Mouse (Mus musculus) retina, postnatal 1 day (tissue): Measurements from ENCODE around the gene Pla2g2f.
A peak's percentile ranks its signal among the peaks of the same experiment; 100 is the strongest.

Experiments used
- DNase-seq: peaks from one replicate; pipeline ENCODE4 v3.0.0-alpha.2; 2012

Pla2g2f gene

DNA sequence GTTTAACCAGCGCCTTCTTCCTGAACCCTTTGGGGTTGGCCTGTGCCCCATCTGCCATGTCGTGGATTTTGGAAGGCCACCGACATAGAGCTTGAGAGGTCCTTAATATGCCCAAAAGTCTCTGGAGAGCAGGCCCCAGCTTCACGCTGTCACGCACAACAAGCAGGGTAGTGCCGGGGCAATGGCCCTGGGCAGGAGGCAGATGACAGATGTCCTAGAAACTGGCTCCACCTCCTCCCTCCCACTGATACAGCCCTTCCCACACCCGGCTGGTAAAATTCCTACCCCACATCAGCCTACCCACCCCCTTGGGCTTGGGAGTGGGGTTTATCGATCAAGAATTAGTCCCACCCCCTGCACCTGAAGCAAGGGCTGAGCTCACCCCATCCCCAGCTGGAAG is at the start of gene Pla2g2f:
Pla2g2f (minus strand) TSS at position 211 of the 400 bp plus-strand sequence.
- no peak for DNase-seq

DNA sequence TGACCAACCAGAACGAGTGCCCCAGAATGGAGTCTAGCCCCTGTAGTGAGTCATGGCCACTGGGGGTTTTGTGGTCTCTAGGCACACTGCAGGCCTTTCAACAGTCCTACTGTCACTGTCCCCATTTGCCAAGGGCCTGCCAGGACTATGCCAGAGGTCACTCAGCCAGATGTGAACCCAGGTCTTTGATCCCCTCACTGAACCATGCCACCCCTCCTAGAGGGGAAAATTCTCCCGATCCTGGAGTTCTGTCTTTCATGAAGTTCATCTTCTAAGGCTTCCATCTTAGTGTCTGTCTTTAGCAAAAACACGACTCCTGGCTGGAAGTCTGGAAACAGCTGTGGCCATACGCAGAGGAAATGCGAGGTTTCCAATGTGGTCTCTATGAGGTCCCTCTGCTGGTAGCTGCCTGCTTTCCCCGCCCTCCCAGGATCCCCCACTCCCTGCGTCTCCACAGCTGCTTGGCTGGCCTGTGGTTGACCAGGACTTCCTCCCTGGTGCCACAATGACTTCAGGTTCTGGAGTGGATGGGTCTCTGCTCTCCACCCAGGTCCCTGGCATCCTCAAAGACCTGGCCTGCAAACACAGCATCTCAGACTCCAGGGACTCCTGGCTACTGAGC is 49.6 kb upstream of the Pla2g2f start:
- no peak for DNase-seq

DNA sequence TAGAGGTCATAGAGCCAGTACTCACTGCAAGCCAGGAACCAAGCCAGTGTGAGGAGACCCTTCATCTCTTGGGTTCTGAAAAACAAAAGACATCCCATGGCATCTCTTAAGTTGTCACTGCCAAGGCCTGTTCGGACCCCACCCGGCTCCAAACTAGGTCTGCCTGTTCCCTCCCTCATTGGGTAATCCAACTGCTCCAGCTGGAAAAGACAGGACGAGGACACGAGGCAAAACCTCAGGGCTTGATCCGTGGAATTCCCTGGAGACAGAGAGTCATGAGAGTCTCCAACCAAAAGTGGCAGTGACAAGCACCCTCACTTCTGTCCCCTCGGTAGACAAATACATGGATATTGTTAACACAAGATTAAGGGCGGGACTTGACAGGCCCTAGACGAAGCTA is 48.7 kb upstream of the Pla2g2f start:
- no peak for DNase-seq

DNA sequence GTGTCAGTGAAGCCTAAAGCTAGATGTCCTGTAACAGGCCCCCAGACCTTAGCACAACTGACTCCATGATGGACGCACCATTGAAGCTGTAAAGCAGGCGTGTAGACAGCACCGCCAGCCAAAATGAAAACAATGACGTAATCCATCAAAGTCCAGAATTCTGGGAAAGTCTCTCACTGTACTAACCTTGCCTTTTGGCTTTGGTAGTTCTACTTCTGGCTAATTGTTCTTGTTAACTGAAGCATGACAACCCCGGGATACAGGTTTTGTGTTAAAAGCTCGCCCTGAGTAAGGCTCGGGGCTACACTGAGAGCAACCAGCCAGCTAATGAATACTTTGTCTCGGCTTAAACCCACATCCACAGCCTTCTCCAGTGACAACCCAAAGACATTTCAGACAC is 47.8 kb upstream of the Pla2g2f start:
- no peak for DNase-seq

DNA sequence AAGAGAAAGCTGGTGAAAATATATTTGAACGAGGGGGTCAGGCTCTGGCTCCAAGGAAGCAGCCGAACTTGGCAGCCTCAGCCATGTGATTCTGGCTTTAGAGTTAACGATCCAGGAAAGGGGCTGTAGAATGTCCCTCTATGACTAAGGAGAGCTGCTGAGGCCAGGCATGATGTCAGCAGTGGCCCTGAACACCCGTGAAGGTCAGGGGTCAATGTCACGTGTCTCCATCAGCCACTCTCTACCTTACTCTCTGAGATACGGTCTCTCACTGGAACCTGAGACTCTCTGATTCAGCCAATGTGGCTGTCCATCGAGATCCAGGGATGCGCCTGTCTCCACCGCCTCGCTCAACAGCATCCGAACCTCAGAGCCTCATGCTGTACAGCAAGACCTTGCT is 45.5 kb upstream of the Pla2g2f start:
- no peak for DNase-seq

DNA sequence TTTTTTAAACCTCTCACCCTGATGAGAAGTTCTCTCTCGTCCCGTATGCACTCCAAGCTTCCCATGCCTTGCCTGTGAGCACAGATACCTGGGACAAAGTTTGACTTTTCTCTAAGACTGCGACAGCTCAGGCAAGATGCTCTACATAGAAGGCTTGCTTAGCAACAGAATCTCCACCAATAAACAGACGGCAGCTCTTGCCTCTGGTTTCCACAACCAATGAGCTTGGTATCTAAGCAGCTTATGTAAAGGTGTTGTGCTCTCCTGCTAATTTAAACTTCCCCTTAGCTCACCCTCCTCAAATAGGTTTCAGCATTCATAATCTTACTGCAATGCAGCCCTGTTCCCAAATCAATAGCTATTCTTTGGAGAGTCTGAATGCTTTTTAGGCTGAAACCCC is 44.2 kb upstream of the Pla2g2f start:
- no peak for DNase-seq

DNA sequence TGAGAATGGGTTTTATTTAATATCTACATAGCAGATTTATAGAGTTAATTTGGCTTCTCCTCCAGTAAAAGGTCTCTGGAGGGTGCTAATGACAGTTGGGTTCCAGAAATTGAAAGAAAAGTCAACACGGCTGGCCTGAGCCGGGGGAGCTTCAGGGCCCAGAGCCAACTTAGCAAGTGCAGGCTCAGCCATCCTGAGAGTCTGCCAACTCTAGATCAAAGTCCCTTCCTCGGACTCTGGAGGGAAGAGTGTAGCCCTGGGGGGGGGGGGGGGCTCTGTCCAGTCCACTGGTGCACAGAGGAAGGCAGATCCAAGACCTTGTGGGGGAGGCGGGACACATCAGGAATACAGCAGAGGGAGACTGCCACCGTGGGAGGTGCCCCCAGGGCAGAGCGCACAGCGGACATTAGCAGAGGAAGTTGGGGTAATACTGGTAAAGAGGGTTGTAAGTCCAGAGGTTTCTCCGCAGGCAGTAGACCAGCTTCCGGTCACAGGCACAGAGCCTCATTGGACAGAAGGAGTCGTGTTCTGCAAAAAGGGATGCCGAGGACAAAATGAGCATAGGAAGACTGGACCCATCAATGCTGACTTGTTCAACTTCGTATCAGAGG is 42.8 kb upstream of the Pla2g2f start:
- no peak for DNase-seq

DNA sequence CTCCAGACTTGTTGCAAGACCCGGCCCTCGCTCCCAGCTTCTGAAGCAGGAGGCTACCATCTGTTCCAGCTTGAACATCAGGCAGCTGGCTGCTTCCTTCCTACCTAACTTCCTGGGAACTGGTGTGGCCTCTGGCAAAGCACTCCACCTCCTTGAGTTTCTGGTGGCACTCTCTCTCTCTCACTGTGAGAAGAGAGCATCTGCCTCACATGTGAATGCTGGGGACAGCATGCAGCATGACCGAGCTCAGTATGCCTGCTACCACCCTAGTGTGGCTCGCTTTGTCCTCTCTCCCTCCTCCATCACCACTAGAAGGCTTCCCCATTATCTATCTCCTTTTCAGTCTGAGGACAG is 39.8 kb upstream of the Pla2g2f start:
- DNase-seq = peak; percentile 23

DNA sequence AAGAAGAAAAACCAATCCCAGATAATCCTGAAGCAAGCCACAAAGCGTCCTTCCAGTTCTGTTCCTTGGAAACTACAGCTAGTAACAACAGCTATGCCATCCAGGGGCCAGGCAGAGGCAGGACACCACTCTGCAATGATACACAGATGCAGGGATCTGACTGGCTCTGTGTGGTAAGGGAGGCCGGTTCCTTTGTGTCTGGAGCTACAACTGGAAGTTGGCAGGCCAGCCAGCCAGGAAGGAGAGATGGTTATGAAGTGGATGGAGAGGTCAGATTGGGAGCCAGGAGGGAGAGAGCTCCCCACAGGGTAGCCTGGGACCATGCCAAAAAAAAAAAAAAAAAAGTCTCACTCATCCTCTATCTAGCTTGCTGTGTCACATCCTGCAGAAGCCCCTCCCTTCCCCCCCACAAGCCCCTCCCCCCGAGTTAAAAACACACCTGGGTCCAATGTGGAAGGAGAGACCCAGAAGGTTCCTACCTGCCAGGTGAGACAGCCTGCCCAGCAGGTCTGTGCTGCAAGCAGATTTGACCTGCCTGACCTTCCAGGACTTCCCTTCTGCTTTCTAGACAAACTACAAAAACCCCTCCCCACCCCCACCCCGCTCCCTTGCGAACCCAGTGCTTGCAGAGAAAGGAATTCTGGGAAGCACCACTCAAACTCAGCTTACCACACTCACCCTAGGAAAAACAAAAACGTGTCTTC is 39.2 kb upstream of the Pla2g2f start:
- DNase-seq = no peak

DNA sequence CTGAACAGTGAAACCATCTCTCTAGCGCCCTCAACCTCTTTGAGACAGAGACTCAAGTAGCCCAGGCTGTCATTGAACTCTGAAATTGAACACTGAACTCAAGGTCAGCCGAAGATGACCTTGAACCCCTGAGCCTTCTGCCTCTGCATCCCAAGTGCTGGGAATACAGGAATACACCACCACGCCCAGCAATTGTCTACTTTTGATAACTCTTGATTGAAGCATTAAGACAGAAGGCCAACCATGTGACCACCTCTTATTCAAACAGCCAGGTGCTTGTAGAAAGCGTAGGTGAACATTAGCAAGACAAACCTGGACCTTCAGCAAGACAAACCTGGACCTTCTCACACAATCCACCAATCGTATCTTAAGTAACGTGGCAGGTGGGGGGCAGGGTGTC is 36.9 kb upstream of the Pla2g2f start:
- no peak for DNase-seq

DNA sequence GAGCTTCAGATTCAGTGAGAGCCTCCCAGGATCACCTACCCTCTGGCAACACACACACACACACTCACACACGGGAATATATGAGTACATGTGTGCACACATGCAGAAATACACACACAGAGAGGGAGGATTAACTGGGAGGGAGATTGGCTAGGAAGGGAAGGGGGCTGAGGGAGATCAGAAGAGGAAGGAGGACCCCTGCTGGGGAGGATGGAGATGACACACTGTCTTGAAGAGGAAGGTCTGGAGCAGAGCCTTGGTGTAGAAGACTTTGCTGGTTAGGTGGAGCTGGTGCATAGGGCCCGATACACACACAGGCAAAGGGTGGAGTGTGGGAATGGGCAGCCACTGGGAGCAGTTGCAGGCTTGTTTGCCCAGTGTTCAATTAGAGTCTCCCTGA is 35.9 kb upstream of the Pla2g2f start:
- peak; percentile 74 for DNase-seq

DNA sequence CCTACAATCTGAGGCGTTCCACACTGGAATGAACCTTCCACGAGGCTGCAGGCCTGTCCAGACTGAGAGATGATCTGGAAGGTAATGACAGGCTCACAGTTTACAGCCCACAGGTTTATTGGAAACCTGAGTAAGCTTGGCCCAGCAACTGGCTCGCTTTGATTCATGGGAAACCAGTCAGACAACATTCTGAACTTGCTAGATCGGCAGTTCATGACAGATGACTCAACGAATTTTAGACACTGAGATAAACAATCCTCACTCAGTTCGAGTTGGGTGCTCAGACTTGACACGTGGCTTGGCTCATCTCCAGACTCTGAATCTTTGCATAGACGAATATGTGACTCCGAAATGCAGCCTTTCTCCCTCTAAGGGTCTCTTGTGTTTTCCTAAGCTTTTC is 35.2 kb upstream of the Pla2g2f start:
- no peak for DNase-seq

DNA sequence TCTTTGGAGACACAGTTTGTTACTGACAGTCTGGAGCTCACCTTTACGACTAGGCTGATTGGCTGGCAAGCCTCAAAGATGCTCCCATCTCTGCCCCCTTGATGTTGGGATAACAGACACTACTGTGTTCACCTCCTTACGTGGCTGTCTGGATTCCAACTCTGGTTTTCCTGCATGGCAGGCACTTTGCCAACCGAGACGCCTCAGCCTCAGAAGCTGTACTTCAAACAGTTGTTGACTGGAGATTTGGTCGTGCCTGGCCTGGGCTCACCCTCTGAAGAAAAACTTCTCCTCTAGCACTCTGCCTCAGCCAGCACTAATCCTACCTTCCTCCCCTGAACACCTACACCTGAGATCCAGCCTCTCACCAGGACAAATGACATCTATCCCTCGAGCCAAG is 34.0 kb upstream of the Pla2g2f start:
- no peak for DNase-seq

DNA sequence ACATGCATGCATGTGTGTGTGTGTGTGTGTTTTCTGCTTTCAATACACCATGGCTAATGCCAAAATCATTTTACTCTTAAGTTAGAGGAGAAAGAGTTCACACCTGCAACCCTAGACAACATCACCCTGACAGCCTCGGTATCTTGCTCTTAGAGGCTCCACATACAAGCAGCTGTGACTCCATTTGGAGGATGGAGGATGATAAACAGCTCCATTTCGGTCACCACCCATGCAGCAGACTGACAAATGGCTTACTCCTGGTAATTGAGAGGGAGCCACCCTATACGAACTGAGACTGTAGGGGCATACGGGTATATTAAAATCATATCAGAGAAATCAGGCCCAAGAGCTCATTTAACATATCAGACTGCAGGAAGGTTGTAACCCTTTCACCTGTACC is 31.0 kb upstream of the Pla2g2f start:
- no peak for DNase-seq

DNA sequence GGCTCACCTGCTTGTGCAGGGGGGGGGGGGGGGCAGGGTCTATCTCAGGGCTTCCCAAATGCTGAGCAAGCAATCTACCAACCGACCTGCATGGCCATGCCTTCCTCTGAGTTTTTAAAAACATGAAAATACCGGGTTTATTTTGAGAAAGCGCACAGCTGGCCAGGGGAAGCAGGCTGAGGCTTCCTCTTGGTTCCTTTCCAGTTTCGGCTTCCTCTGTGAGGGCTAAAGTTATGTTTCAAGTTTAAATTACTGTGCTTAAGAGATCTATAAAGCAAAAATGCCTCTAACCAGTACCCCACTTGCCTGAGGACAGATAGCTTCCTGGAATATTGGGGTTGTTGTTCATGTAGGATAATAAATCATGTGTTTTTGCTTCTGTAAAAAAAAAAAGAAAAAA is 28.7 kb upstream of the Pla2g2f start:
- DNase-seq = no peak

DNA sequence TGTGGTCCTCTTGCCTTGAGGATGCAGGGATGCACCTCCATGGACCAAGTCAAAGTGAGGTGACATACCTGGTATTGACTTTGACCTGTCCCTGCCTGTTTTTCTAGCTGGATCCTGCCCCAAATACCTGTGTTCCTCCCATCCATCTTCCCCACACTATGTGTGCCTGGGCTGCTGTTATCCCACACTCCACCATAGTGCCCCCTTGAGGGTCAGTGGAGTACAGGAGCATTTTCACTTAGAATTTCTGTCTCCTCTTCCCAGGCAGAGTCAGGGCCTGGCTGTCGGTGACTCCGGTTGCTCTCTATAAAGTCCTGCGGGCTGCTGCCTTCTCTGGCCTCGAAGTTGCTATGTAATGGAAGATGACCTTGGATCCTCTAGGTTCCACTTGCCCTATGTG is 28.3 kb upstream of the Pla2g2f start:
- no peak for DNase-seq

DNA sequence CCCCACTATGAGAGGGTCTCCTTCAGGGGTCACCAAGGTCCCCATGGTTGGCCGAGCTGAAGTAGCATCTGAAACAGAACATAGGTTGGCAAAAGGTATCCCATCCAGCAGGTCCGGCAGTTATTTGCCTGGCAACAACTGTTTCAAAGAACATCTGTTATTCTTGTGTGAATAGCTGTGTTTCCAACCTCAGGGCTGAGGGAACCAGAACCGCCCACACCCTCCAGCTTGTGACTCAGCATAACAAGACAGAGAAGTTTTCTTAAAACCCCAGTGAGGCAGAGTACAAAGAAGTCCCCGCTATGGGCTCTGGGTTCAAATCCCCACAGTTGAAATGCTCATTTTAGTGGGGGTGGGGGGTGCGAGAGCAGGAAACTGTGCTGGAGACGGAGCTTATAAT is 24.7 kb upstream of the Pla2g2f start:
- no peak for DNase-seq

DNA sequence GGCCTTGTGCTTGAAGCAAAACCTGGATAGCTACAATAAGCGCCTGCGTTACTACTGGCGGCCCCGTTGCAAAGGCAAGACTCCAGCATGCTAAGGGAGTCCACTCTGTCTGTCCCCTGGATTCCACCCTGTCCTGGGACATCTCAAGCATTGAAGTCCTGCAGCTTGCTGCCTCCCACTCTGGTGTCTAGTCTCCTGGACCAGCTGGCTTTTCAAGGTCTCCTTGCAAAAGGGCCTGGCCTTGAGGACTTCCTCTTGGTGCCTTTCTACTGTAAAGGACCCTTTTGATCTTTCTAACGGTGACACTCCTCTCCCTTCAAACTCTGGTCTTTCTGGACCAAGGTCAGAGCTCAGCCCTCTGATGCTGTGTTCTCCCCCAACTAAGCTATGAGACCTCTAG is 22.9 kb upstream of the Pla2g2f start:
- DNase-seq = no peak

DNA sequence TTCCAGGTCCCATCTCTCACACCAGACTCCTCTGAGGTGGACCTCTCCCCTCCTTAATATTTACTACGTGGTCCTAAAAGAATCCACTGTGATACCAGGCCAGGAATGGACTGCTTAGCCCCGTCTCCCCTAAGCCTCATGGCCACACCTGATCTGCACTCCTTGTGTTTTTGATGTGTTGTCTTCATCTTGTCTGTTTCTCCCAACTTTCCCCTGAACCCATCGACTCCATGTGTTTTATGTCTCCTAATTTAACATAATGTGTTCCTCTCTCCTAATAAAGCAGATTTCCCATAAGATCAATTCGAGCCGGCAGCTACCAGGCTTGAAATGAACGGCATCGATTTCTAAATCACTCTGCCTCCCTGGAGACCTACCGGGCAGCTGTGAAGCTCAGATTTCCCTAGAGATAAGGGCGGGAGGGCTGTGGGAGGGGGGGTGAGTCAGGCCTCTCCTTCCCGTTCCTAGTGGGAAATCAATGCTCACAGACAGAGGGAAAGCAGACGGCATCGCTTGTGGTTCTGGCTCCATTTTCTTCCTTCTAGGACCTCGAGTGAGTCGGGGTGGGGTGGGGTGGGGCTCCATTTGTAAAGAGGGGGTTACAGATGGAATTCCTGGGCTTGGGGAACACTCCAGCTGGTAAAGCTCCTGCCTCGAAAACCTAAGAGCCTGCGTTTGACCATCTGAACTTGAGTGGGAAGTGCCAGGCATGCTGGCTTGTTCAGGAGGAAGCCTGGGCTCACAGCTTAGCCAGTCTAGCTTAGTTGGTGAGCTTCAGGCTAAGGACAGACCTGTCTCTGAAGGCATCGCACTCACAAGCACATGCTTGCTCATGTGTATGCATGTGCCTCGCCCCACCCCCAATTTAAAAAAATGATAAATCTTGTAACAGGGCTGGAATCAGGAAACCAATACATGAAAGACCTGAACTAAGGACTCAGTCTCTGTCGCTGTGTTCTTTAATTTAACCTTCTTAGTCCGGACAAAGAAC is 20.3 kb upstream of the Pla2g2f start:
- no peak for DNase-seq

DNA sequence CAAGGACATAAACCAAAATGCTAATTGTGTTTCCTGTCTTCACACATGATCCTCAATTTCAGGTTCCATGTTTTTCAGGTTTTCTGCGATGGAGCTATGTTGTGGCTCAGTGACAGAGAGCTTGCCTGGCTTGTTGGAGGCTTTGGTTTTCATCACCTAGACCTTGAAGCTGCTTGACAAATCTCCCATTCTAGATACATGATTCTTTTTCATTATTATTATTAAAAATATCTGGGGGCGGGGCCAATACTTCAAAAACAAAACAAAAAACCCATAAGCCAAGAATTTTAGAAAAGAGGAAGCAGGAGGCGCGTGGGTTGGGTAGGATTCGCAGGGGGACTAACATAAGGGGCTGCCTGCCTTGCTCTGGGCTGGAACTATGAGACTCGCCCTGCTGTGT is 18.0 kb upstream of the Pla2g2f start, which contains the start of gene Pla2g2d:
Pla2g2d (plus strand) TSS at position 301 of the 400 bp plus-strand sequence.
- DNase-seq = no peak

DNA sequence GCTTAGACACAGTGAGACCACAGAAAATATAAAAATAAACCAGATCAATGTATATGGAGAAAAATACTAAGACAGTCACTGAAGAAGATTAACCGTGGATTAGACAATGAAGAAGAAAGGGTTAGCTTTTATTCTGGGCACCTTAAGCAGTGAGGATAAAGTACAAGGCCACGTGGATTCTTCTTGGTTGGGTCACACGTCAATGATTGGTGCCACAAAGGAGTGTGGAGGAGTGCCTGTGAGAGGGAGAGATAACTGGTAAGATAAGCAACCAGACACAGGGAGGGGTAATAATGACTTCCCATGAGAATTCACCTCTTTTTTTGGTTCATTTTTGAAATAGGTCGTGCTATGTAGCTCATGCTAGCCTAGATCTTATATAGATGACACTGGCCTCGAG is 15.0 kb upstream of the Pla2g2f start:
- no peak for DNase-seq

DNA sequence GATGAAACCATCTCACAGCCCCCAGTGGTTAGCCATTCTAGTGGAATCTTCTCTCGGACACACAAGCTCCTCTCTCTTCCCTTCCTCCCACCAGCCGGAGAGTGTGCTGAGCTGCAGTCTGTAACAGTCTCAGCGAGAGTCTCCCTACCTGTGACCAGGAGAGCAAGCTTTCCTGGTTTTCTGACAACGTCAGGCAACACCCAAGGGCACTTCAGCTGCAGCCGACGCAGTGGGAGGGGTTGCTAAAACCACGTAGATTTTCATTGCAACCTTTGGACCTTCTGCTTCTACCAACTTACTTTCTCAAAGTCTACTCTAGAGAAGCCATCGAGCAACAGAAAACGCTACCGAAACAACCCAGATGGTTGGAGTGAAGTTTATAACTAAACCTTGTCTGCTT is 14.5 kb upstream of the Pla2g2f start:
- DNase-seq = no peak

DNA sequence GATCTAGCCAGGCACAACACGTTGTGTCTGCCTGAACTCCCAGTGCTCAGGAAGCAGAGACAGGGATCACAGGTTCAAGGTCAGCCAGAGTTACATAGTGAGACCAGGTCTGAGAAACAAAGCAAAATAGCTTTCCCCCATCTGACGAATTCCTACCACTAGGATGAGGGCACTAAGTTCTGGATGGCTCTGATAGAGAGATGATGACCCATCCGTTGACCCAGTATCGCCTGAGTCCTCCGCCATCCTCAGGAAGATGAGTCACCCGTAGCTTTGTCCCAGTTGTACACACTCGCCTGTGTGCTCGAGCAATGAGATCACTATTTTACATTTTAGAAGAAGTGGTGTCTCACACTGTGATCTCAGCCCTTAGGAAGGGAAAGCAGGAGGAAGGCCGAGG is 4.8 kb upstream of the Pla2g2f start:
- DNase-seq = no peak
